Mouse (Mus musculus) ES-E14 (cell line): Measurements from ENCODE around the gene Zmym4. TPM values are rescaled to one million over a fixed set of nuclear protein-coding genes. Genes with fewer than 3 reads are reported as not detected.
"Not testable (repeated sequence)": the region's sequence is repeated elsewhere in the genome, so short reads cannot be mapped to it uniquely, and the experiment has no call there.

ENCODE experiments used
- DNase-seq: peaks from one replicate; pipeline ENCODE4 v3.0.0-alpha.2; 2013; ENCODE audit warnings: low read depth, low spot score
- H3K27ac ChIP-seq: 2 replicates; pipeline ENCODE4 v1.5.1; 2012; ENCODE audit warnings: low read depth, mild to moderate bottlenecking, low read length, moderate library complexity, mixed read lengths; ENCODE audit not compliant: poor library complexity, insufficient read depth, severe bottlenecking
- H3K36me3 ChIP-seq: 2 replicates; pipeline ENCODE4 v1.6.1; 2012; ENCODE audit warnings: mild to moderate bottlenecking, low read length, moderate library complexity, mixed read lengths; ENCODE audit not compliant: control insufficient read depth, poor library complexity, insufficient read depth, severe bottlenecking
- H3K4me1 ChIP-seq, 2 experiments: fragments of 150-350 bp in 1 of 2; sonication (generic) in 1 of 2; 2 replicates each; pipeline ENCODE4 v1.6.1; 2012; ENCODE audit warnings: low read length in 2 of 2, mild to moderate bottlenecking in 1 of 2, mixed read lengths in 1 of 2; ENCODE audit not compliant: control insufficient read depth in 2 of 2, insufficient read depth in 2 of 2, poor library complexity in 1 of 2
- H3K4me3 ChIP-seq, 2 experiments: fragments of 150-350 bp in 1 of 2; sonication (generic) in 1 of 2; 2 replicates each; pipeline ENCODE4 v1.5.1; 2012; ENCODE audit warnings: low read length in 2 of 2, low read depth in 1 of 2, mild to moderate bottlenecking in 1 of 2, mixed read lengths in 1 of 2; ENCODE audit not compliant: insufficient read depth in 1 of 2, poor library complexity in 1 of 2, severe bottlenecking in 1 of 2
- H3K9ac ChIP-seq: 2 replicates; pipeline ENCODE4 v1.6.1; 2012; ENCODE audit warnings: low read depth, mild to moderate bottlenecking, low read length, mixed read lengths; ENCODE audit not compliant: poor library complexity, insufficient read depth, severe bottlenecking
- H3K9me3 ChIP-seq: fragments of 150-350 bp; sonication (generic); 2 replicates; pipeline ENCODE4 v1.6.1; 2012; ENCODE audit warnings: low read depth, mild to moderate bottlenecking, low read length; ENCODE audit not compliant: control insufficient read depth, insufficient read depth
- CHD2 ChIP-seq: IDR thresholded peaks from 2 replicates; pipeline ENCODE4 v1.6.1; 2014; ENCODE audit warnings: mild to moderate bottlenecking, low read depth, low read length, inconsistent platforms
- HCFC1 ChIP-seq: IDR thresholded peaks from 2 replicates; pipeline ENCODE4 v1.6.1; 2012; ENCODE audit warnings: low read length, inconsistent platforms, borderline replicate concordance; ENCODE audit not compliant: insufficient read depth
- MAFK ChIP-seq: IDR thresholded peaks from 2 replicates; pipeline ENCODE4 v1.6.1; 2014; ENCODE audit warnings: mild to moderate bottlenecking, low read depth, low read length, inconsistent platforms; ENCODE audit not compliant: insufficient read depth
- ZC3H11A ChIP-seq: IDR thresholded peaks from 2 replicates; pipeline ENCODE4 v1.6.1; 2012; ENCODE audit warnings: low read depth, mild to moderate bottlenecking, inconsistent platforms, low read length, borderline replicate concordance
- ZNF384 ChIP-seq: IDR thresholded peaks from 2 replicates; pipeline ENCODE4 v1.6.1; 2012; ENCODE audit warnings: low read depth, low read length, inconsistent platforms
- in situ Hi-C, 2 experiments: fragments of 600-800 bp; cut with MboI; formaldehyde crosslinking; loops; one replicate each; pipeline ENCODE4 v1.15.1; 2025; ENCODE audit warnings: low sequenced_read_pairs in 2 of 2, inconsistent platforms in 1 of 2; ENCODE audit not compliant: unreplicated experiment in 2 of 2
- total RNA-seq: library from RNA; depleted of rRNA; stranded (reverse); fragments of 300-350 nt; gene quantifications from 2 replicates; pipeline ENCODE4 v1.2.3, GENCODE M21; 2012

Gene Zmym4
- total RNA-seq, 1 experiment = 44.0 TPM

DNA sequence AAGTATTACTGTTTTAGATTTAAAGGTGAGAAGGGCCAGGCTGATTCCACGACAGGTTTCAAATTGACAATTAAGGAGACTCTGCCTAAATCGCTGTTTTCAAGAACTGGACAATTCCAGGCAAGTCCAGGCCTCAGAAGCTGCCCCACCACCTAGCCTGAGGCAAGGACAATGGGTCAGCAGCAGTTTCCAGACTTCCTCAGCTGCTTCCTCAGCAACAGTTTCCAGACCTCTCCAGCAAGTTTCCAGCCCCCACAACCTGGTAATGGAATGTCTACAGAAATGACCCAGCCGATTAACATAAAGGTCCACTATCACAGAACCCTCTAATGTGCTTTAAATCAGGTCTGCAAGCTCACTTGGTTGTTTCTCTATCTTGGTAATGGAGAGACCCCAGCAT lies 36.4 kb upstream of the Zmym4 start:
- Histone ChIP-seq H3K4me1 (peaks cover 2 to 8% of the 10 kb centered on the region in 2 experiments), H3K4me3 (peak overlapping the region; percentile 8 to 49; a peak in 1 of 4 replicates), H3K9me3 (no peaks in the 10 kb centered on the region), H3K27ac (peak overlapping the region; percentile 65; the same call in 1 of the 2 replicates), H3K9ac (no peak overlapping the region; the same call in 1 of the 2 replicates), H3K36me3 (no peaks in the 10 kb centered on the region)
- in situ Hi-C loops = no loop called here
- no peak for TF ChIP-seq HCFC1
- no peak for DNase-seq

- H3K4me3 ChIP-seq = no peak overlapping the region
- no peak overlapping the region for H3K9ac ChIP-seq
- H3K36me3 ChIP-seq = no peaks in the 10 kb centered on the region
- peaks cover 4% of the 10 kb centered on the region in 2 experiments for H3K4me1 ChIP-seq
- no peak for TF ChIP-seq MAFK
- no peak for TF ChIP-seq CHD2
- TF ChIP-seq HCFC1 = no peak
- TF ChIP-seq ZC3H11A = no peak
- in situ Hi-C loops = no loop called here
- H3K9me3 ChIP-seq = no peaks in the 10 kb centered on the region
- no peak overlapping the region for H3K27ac ChIP-seq
- no peak for DNase-seq
Measured at GRCm38 (mm10) chr4:127000601-127001105, 32.7 kb upstream of the Zmym4 start.

DNA sequence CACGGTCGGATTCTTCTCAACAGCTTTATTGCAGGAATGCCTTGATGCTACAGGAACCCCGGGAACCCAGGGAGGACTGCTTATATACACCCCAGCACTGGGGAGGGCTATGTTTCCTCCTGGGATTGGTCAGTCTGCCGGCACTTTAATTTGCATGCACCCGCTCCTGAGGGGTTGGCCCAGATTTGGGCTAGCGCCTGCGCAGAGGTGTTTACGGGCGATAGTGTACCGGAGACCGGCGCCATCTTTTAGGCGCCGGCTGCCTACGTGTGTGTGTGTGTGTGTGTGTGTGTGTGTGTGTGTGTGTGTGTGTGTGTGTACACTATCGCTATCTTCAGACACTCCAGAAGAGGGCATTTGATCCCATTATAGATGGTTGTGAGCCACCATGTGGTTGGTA lies 31.4 kb upstream of the Zmym4 start:
- H3K9me3 ChIP-seq, H3K27ac ChIP-seq, H3K9ac ChIP-seq, in situ Hi-C loops, H3K4me3 ChIP-seq, H3K36me3 ChIP-seq, DNase-seq, H3K4me1 ChIP-seq: not testable (repeated sequence)

DNA sequence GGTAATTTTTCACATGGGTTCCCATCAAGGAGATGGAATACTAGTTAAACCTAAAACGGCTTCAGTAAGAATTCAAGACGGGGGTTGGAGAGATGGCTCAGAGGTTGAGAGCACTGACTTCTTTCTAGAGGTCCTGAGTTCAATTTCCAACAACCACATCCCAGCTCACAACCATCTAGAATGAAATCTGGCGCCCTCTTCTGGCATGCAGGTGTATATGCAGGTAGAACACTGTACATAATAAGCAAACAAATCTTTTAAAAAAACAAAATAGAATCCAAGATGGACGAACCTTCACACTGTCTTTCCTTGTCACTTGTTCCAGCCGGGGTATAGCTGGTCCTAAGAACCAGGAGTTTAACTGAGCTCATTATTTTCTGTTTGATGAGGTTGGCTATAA lies 24.4 kb upstream of the Zmym4 start:
- in situ Hi-C loops = no loop called here
- H3K27ac ChIP-seq = no peak overlapping the region
- H3K9ac ChIP-seq = no peak overlapping the region
- TF ChIP-seq MAFK = no peak
- 0 out of 2 replicates have a peak, but pooled peaks have one; percentile 24 for TF ChIP-seq ZNF384
- H3K9me3 ChIP-seq = no peaks in the 10 kb centered on the region
- no peak overlapping the region for H3K4me3 ChIP-seq
- no peaks in the 10 kb centered on the region for H3K4me1 ChIP-seq
- no peaks in the 10 kb centered on the region for H3K36me3 ChIP-seq
- DNase-seq = peak; percentile 71

DNA sequence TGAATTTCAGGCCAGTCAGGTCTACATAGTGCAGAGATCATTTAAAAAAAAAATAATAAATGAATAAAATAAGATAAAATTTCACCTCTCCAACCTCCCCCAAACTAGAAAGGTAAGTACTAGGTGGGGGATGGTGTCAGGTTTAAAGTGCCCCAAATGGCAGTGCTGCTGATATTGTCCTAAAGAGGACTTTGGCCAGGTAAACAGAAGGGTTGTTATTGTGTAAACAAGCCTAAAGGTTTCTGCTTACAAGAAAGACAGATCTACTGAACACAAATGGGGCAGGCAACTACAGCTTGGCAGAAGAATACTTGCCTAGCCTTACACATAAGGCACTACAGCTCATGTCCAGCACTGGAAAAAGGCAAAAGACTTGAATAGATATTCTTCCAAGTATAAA lies 22.6 kb upstream of the Zmym4 start:
- Histone ChIP-seq H3K4me1 (no peaks in the 10 kb centered on the region), H3K4me3 (no peak overlapping the region), H3K9me3 (no peaks in the 10 kb centered on the region), H3K9ac (no peak overlapping the region), H3K27ac (no peak overlapping the region), H3K36me3 (no peaks in the 10 kb centered on the region)
- in situ Hi-C loops = no loop called here
- DNase-seq = no peak
- TF ChIP-seq ZNF384 = no peak
- TF ChIP-seq ZC3H11A = no peak
- TF ChIP-seq HCFC1 = no peak
